Mouse (Mus musculus) midbrain, embryonic 16.5 days (tissue): Measurements from ENCODE around the gene Brap. TPM values are rescaled to one million over a fixed set of nuclear protein-coding genes. Genes with fewer than 3 reads are reported as not detected.
"Not testable (repeated sequence)": the region's sequence is repeated elsewhere in the genome, so short reads cannot be mapped to it uniquely, and the experiment has no call there.

Experiments used
- ATAC-seq: fragments of 200-750 bp; cut with Nextera tagmentation; 2 replicates; pipeline ENCODE4 v1.8.0; 2017; ENCODE audit warnings: moderate TSS enrichment
- H3K27ac ChIP-seq: fragments of 300-500 bp; sonication (generic); 2 replicates; pipeline ENCODE4 v1.5.1; 2014; ENCODE audit warnings: mild to moderate bottlenecking, low read length, mixed read lengths
- H3K27me3 ChIP-seq: fragments of 300-500 bp; sonication (generic); 2 replicates; pipeline ENCODE4 v1.6.1; 2014; ENCODE audit warnings: low read depth, low read length, mixed read lengths; ENCODE audit not compliant: control insufficient read depth, insufficient read depth
- H3K36me3 ChIP-seq: fragments of 300-500 bp; sonication (generic); 2 replicates; pipeline ENCODE4 v1.6.1; 2014; ENCODE audit warnings: mild to moderate bottlenecking, low read length, moderate library complexity, mixed read lengths; ENCODE audit not compliant: control insufficient read depth, insufficient read depth
- H3K4me1 ChIP-seq: fragments of 300-500 bp; sonication (generic); 2 replicates; pipeline ENCODE4 v1.6.1; 2014; ENCODE audit warnings: mild to moderate bottlenecking, low read length, mixed read lengths; ENCODE audit not compliant: control insufficient read depth, insufficient read depth
- H3K4me2 ChIP-seq: fragments of 300-500 bp; sonication (generic); 2 replicates; pipeline ENCODE4 v1.6.1; 2014; ENCODE audit warnings: mild to moderate bottlenecking, low read length, mixed read lengths
- H3K4me3 ChIP-seq: fragments of 300-500 bp; sonication (generic); 2 replicates; pipeline ENCODE4 v1.5.1; 2014; ENCODE audit warnings: low read depth, mild to moderate bottlenecking, low read length, moderate library complexity, mixed read lengths
- H3K9ac ChIP-seq: fragments of 300-500 bp; sonication (generic); 2 replicates; pipeline ENCODE4 v1.6.1; 2014; ENCODE audit warnings: low read depth, low read length, mixed read lengths
- H3K9me3 ChIP-seq: fragments of 300-500 bp; sonication (generic); replicated peaks from 2 replicates; pipeline ENCODE4 v1.6.1; 2014; ENCODE audit warnings: mild to moderate bottlenecking, low read length, mixed read lengths; ENCODE audit not compliant: control insufficient read depth, poor library complexity, severe bottlenecking
- WGBS: fragments of 180-500 bp; shearing (Covaris S2); extraction: QIAGEN DNeasy Blood & Tissue Kit; methylation state at CpG from one replicate; pipeline ENCODE4 v1.1.7; 2014; 5-methylcytosine and 5-hydroxymethylcytosine counted together
- polyA plus RNA-seq: library from polyadenylated mRNA; unstranded; fragments of >200 nt; fragmentation: Nextera tagmentation; extraction: Ambion mirVana; gene quantifications from 2 replicates; pipeline ENCODE4 v1.2.1, GENCODE M21; 2015

The Brap gene
- polyA plus RNA-seq, 1 experiment from 2014 or later: 43.3 TPM

GRCm38 (mm10) chr5:121686113-121686898 lies 25.9 kb downstream of the Brap start:
- ATAC-seq: no peak
- Histone ChIP-seq H3K27me3 (no peaks in the 10 kb centered on the region), H3K9ac (no peak overlapping the region), H3K36me3 (peaks cover 23% of the 10 kb centered on the region), H3K27ac (no peak overlapping the region), H3K4me3 (no peak overlapping the region), H3K4me2 (no peak overlapping the region), H3K9me3 (no peaks in the 10 kb centered on the region), H3K4me1 (no peaks in the 10 kb centered on the region)
- 84% methylated on average over 15 of the region's 15 CpGs for WGBS

- Histone ChIP-seq H3K4me2 (no peak overlapping the region), H3K9ac (no peak overlapping the region), H3K4me1 (no peaks in the 10 kb centered on the region), H3K36me3 (peaks cover 8% of the 10 kb centered on the region; the same call in 1 of the 2 replicates), H3K9me3 (no peaks in the 10 kb centered on the region), H3K4me3 (no peak overlapping the region), H3K27ac (no peak overlapping the region), H3K27me3 (no peaks in the 10 kb centered on the region)
- WGBS: 80% methylated on average over 7 of the region's 7 CpGs
- no peak for ATAC-seq
Measured at GRCm38 (mm10) chr5:121690482-121691211, 30.3 kb downstream of the Brap start.

- WGBS: 93% methylated on average over 7 of the region's 7 CpGs
- not testable (repeated sequence) for H3K36me3 ChIP-seq, H3K4me3 ChIP-seq, H3K4me2 ChIP-seq, H3K9ac ChIP-seq, H3K4me1 ChIP-seq, H3K27ac ChIP-seq, H3K27me3 ChIP-seq, H3K9me3 ChIP-seq, ATAC-seq
Measured at GRCm38 (mm10) chr5:121691436-121691835, 31.1 kb downstream of the Brap start.

GRCm38 (mm10) chr5:121692897-121693296 lies 32.5 kb downstream of the Brap start:
- H3K9ac ChIP-seq: no peak overlapping the region
- H3K4me3 ChIP-seq: no peak overlapping the region
- H3K4me2 ChIP-seq: no peak overlapping the region
- 78% methylated on average over 4 of the region's 4 CpGs for WGBS
- no peak overlapping the region for H3K27ac ChIP-seq
- ATAC-seq: no peak
- H3K4me1 ChIP-seq: no peaks in the 10 kb centered on the region
- no peaks in the 10 kb centered on the region for H3K9me3 ChIP-seq
- no peaks in the 10 kb centered on the region for H3K27me3 ChIP-seq
- no peaks in the 10 kb centered on the region for H3K36me3 ChIP-seq

- no peak overlapping the region for H3K4me3 ChIP-seq
- no peaks in the 10 kb centered on the region for H3K27me3 ChIP-seq
- H3K9ac ChIP-seq: no peak overlapping the region
- H3K36me3 ChIP-seq: no peaks in the 10 kb centered on the region
- H3K4me1 ChIP-seq: no peaks in the 10 kb centered on the region
- ATAC-seq: no peak
- 43% methylated on average over 6 of the region's 6 CpGs for WGBS
- no peaks in the 10 kb centered on the region for H3K9me3 ChIP-seq
- H3K4me2 ChIP-seq: no peak overlapping the region
- no peak overlapping the region for H3K27ac ChIP-seq
Measured at GRCm38 (mm10) chr5:121696761-121697160, 36.4 kb downstream of the Brap start.

GRCm38 (mm10) chr5:121699891-121700290 lies 39.5 kb downstream of the Brap start:
- no peak overlapping the region for H3K4me2 ChIP-seq
- no peaks in the 10 kb centered on the region for H3K9me3 ChIP-seq
- peaks cover 4% of the 10 kb centered on the region; the same call in 1 of the 2 replicates for H3K4me1 ChIP-seq
- H3K9ac ChIP-seq: no peak overlapping the region
- ATAC-seq: no peak
- 45% methylated on average over 5 of the region's 5 CpGs for WGBS
- no peaks in the 10 kb centered on the region for H3K36me3 ChIP-seq
- no peak overlapping the region for H3K27ac ChIP-seq
- H3K27me3 ChIP-seq: no peaks in the 10 kb centered on the region
- no peak overlapping the region for H3K4me3 ChIP-seq

- H3K36me3 ChIP-seq: no peaks in the 10 kb centered on the region
- H3K4me1 ChIP-seq: peaks cover 5% of the 10 kb centered on the region; the same call in 1 of the 2 replicates
- 21% methylated on average over 11 of the region's 11 CpGs for WGBS
- no peak overlapping the region for H3K27ac ChIP-seq
- H3K4me2 ChIP-seq: no peak overlapping the region
- no peaks in the 10 kb centered on the region for H3K9me3 ChIP-seq
- H3K27me3 ChIP-seq: no peaks in the 10 kb centered on the region
- no peak for ATAC-seq
- no peak overlapping the region for H3K9ac ChIP-seq
- no peak overlapping the region for H3K4me3 ChIP-seq
Measured at GRCm38 (mm10) chr5:121700496-121700895, 40.1 kb downstream of the Brap start.

GRCm38 (mm10) chr5:121701111-121701769 lies 40.9 kb downstream of the Brap start:
- Histone ChIP-seq H3K27ac (no peak overlapping the region), H3K4me3 (no peak overlapping the region), H3K4me1 (peaks cover 5% of the 10 kb centered on the region; the same call in 1 of the 2 replicates), H3K36me3 (no peaks in the 10 kb centered on the region), H3K9me3 (no peaks in the 10 kb centered on the region), H3K27me3 (no peaks in the 10 kb centered on the region), H3K9ac (no peak overlapping the region), H3K4me2 (no peak overlapping the region)
- ATAC-seq: no peak
- WGBS: 68% methylated on average over 8 of the region's 8 CpGs

- no peak overlapping the region for H3K9ac ChIP-seq
- H3K4me3 ChIP-seq: no peak overlapping the region
- peaks cover 5% of the 10 kb centered on the region; the same call in 1 of the 2 replicates for H3K4me1 ChIP-seq
- ATAC-seq: no peak
- H3K27me3 ChIP-seq: no peaks in the 10 kb centered on the region
- no peaks in the 10 kb centered on the region for H3K36me3 ChIP-seq
- H3K4me2 ChIP-seq: no peak overlapping the region
- H3K27ac ChIP-seq: no peak overlapping the region
- 92% methylated on average over 1 of the region's 1 CpGs for WGBS
- H3K9me3 ChIP-seq: no peaks in the 10 kb centered on the region
Measured at GRCm38 (mm10) chr5:121703341-121703740, 43.0 kb downstream of the Brap start.
